Mouse (Mus musculus) brain, embryonic 14.5 days (tissue): ENCODE measurements around the gene Zmiz1.
A peak's percentile ranks its signal among the peaks of the same experiment; 100 is the strongest.

Experiments
- CTCF ChIP-seq: fragments of 200-500 bp; IDR thresholded peaks from 2 replicates; pipeline ENCODE4 v1.5.1; 2012; ENCODE audit warnings: inconsistent platforms, mild to moderate bottlenecking, moderate library complexity, borderline replicate concordance; ENCODE audit not compliant: insufficient read depth, insufficient read length; ENCODE audit errors: extremely low read depth
- POLR2A ChIP-seq: fragments of 200-500 bp; IDR thresholded peaks from 2 replicates; pipeline ENCODE4 v1.6.1; 2012; ENCODE audit warnings: mild to moderate bottlenecking, inconsistent platforms, borderline replicate concordance; ENCODE audit not compliant: poor library complexity, insufficient read depth, insufficient read length, severe bottlenecking; ENCODE audit errors: extremely low read depth

DNA sequence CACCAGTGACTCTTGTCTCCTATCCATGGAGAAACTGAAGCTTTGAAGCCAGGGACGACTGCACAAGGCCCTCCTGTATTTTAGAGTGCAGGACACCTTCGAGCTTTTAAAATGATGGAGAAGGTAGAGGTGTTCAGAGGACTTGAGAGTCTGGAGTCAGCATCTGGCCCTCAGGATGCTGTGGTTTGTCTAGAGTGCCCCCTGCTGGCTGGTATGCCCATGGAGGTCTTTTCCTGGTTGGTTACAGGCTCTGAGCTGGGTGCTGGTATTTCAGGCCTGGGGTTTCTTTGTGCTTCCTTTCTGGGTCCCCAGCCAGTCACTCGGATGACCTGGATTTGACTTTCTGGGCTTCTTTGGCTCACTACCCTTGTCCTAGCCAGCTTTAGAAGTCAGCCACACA, 108.3 kb downstream of the Zmiz1 start:
- peak; percentile 69 for TF ChIP-seq CTCF
- TF ChIP-seq POLR2A = no peak
